Mouse (Mus musculus) kidney, postnatal 14 days (tissue): ENCODE results near the gene Barhl1.

Source experiments
- DNase-seq: peaks from one replicate; pipeline ENCODE4 v3.0.0; 2022; ENCODE audit warnings: mixed read lengths

The Barhl1 gene

GRCm38 (mm10) chr2:28916513-28916865 is at the start of gene Barhl1:
Gene Barhl1 (minus strand): TSS chr2:28916668.
- DNase-seq: no peak

DNA sequence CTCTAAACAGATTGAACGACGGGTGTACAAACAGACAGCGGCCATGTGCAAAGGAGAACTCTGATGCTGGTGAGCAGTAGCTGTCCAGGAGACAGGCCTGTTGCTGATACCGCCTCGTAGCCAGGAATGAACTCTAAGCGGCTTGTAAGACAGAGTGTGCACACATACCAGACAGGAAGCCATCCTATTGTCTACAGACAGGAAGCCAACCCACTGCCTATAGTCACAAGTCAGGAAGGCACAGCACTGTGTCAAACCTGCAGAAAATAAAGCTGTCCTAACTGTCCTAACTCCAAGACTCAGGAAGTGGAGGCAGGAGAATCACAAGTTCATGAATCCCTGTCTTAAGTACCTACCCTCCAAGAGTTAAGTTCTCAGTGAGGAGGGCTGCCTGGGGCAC is 47.1 kb upstream of the Barhl1 start:
- no peak for DNase-seq

GRCm38 (mm10) chr2:28961636-28962035 is 45.2 kb upstream of the Barhl1 start:
- no peak for DNase-seq

DNA sequence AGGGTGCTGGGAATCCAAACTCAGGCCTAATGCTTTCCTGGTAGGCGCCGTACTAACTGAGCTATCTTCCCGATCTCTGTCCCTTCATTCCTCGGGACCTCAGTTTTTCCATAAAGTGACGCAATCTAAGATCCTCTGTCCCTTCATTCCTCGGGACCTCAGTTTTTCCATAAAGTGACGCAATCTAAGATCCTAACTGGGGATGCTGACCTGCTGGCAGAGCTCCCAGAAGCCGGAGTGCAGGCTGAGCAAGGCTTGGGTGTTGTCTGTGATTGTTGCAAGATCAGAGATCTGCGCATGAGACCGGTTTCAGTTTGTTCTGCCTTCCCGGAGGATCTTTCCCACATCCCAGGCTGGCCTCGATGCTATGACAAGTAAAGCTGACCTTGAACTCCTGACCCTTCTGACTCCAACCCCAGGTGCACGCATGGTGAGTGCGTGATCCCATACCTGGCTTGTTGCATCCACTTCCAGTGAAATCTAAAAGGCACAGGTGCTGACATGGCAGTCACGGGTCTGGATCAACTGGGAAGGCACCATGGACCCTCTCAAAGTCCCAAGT is 44.6 kb upstream of the Barhl1 start:
- DNase-seq: peak; percentile 17

DNA sequence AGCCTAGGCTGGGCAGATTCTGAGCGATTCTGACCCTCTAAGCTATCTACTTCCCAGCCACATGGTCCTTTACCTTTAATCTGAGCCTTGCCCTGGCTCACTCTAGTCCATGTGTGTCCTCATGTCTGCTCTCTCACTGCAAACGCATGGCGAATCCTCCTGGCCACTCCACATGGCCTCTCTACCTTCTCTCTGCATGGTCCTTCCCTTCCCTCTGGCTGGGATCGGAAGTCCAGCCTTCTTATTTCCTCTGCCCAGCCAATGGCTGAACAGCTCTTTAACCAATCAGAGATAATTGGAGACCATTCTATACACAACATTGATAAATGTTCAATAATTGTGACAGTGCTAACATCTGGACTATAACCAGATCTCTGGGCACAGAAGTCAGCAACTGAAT is 40.4 kb upstream of the Barhl1 start:
- no peak for DNase-seq

DNA sequence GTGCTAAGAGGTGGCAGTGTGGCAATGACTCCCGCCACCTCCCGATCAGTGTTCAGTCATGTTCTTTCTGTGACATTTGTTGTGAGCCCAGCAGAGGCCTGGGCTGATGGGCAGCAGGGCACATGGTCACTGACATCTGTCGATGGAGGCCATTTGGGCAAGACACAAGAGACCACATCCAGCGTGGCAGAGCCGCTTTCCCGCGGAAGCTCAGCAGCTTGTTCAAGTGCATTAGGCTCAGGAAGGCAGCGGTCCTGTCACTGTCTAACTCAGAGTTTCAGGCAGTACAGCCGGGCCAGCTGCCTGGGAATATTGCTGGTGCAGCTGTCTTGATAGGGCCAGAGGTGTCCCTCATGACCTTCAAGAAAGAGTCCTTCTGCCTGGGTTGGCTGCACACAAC is 38.1 kb upstream of the Barhl1 start:
- DNase-seq: no peak

- no peak for DNase-seq
Observed at GRCm38 (mm10) chr2:28952981-28953380, 36.5 kb upstream of the Barhl1 start.

DNA sequence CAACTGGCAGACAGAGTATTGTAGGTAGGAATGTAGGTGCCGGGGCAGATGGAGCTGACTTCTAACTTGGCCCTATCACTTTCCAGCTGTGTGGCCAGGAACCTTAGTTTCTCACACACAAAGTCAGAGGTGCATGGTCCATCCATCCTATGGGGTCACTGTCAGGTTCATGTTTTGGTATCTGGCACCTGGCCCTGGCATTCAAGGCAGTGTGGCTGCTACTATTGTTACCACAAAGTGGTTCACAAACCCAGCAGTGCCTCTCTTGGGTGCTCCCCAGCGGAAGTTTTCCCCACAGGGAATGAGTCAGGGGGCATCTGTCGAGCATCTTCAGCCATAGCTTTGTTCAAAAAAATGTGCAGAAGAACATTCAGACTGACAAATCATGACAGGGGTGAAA is 29.8 kb upstream of the Barhl1 start:
- no peak for DNase-seq

- no peak for DNase-seq
Observed at GRCm38 (mm10) chr2:28945388-28945787, 28.9 kb upstream of the Barhl1 start.

DNA sequence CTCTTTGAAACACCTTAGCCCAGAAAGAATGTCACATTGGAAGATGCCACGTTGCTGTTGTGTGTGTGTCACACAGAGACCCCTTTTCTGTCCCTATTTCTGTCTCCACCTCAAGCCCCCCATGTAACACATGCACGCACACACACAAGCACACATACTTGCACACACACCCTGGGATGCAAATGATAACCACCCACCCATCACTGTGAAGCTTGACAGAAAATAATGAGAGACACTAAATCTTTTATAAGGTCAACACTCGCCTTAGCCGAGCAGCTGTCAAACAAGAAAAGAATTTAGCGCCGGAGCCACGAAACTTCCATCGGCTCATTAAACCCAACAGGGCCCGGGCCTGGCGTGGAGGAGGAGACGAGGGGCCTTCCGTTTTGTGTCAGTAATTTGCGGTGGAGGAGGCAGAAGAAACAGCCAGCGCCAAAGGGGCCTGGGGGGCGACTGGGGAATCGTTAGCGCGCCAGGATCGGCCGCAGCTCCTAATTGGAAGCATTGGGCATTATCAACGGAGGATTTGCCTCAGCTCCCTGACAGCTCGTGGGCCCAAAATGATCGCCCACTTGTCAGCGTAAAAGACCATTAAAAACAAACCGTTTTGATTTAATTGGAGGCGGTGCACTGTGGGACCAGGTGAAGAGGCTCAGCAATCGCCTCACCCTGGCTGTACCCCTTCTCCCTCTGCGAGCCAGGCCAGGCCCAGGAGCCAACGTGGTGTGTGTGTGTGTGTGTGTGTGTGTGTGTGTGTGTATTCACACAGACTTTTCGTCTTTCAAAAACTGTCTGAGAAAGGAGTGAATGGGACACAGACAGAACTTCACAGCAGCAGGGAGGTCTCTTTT is 27.4 kb upstream of the Barhl1 start:
- no peak for DNase-seq

GRCm38 (mm10) chr2:28938997-28939396 is 22.5 kb upstream of the Barhl1 start:
- no peak for DNase-seq

DNA sequence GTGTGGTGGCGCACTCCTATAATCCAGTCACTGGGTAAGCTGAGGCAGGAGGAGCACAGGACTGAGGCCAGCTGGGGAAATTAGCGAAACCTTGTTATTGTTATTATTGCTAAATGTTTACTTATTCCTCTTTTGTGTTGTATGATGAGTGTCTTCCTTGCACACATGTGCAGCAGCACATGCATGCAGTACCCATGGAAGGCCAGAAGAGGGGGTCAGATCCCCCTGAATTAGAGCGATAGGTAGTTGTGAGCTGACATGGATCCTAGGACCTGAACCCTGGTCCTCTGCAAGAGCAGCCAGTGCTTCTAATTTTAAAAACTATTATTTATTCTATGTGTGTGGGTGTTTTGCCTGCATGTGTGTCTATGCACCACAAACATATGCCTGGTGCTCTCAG is 14.1 kb upstream of the Barhl1 start:
- no peak for DNase-seq

- peak; percentile 61 for DNase-seq
Observed at GRCm38 (mm10) chr2:28923912-28924311, 7.4 kb upstream of the Barhl1 start.

GRCm38 (mm10) chr2:28919001-28919400 is 2.5 kb upstream of the Barhl1 start:
- DNase-seq: no peak

DNA sequence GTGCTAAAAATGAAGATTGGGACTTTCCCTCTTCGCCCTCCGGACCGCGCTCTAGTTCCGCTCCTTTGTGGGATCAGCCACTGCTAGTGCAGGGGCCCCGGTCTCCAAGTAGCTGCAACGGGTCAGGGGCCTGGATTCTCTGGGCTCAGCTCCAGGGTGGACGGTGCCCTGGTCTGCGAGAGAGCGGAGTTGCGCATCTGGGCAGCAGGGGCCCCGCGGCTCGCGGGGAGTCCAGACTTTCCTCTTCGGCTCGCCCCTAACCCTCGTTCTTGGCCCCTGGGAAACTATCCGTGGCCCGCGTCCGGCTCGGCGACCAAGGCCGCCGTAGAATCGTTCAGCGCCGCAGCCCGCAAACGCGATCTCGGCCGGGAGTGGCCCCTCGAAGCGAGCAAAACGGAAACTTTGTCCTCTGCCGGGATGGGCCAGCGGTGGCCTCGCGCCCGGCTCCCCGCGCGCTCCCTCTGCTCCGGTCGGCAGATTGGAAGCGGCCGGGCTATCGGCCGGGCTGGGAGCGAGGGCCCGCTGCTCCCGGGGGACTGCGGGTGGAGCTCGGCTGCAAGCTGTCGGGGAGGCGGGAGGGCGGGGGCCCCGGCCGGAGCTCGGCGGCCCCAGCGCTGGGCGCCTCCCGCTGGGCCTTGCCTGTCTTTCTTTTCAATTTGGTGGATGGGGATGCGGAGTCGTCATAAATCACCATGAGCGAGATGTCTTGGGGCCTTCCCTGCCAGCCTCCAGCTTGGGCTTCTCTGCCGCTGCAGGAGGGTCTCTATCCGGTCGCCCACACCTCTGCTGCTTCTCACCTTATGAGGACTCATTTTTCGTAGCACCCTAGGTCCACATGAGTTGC is 1.3 kb upstream of the Barhl1 start:
- no peak for DNase-seq

- DNase-seq: no peak
Observed at GRCm38 (mm10) chr2:28917156-28917517, 669 bp upstream of the Barhl1 start.

DNA sequence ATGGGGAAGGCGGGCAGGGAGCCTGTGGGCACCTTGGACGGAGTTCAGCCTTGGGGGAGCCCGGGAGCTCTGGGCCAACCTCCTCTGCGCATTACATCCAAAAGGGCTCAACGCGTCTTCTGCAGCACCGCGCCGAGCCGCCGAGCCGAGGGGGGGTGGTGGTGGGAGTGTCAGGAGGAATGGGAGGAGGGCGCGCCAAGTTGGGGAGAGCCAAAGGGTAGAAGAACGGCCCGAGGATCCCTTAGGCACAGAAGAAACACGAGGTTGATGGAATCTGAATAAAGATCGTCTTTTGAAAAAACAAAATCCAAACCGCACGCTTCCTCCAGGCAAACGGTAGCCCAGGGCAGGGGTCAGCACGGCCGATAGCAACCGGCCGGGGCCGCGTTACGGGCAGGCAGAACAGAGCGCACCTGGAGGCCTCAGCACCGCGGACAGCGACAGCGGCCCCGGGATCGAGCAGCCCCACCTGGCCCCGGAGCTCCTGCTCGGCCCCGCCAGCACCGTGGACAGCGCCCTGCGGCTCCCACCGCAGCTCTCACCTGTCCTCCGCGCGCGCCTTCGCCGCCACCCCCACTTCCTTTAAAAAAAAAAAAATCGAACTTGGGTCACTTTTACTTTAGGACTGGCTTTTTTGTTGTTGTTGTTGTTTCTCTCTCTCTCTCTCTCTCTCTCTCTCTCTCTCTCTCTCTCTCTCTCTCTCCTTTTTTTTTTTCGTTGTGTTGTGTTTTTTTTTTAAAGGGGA is 528 bp downstream of the Barhl1 start:
- peak; percentile 91 for DNase-seq

- no peak for DNase-seq
Observed at GRCm38 (mm10) chr2:28915104-28915738, 1.2 kb downstream of the Barhl1 start.

DNA sequence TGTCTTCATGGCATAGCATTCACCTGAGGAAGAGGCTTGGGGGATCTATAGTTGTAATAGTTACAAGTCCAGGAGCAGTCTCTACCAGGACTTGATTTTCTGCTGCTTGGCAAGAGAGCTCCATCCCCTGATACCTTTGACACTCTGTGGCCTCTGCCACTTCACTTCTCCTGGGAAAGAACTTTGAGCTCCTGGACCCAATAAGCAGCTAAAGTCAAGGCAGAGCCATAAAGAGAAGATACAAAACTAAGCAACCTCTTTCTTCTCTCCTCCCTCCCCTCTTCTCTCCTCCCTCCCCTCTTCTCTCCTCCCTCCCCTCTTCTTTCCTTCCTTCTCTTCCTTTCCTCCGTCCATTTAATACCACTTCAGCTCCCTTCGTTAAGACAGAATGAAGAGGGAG is 2.3 kb downstream of the Barhl1 start:
- DNase-seq: no peak

GRCm38 (mm10) chr2:28912961-28913360 is 3.5 kb downstream of the Barhl1 start:
- DNase-seq: no peak

DNA sequence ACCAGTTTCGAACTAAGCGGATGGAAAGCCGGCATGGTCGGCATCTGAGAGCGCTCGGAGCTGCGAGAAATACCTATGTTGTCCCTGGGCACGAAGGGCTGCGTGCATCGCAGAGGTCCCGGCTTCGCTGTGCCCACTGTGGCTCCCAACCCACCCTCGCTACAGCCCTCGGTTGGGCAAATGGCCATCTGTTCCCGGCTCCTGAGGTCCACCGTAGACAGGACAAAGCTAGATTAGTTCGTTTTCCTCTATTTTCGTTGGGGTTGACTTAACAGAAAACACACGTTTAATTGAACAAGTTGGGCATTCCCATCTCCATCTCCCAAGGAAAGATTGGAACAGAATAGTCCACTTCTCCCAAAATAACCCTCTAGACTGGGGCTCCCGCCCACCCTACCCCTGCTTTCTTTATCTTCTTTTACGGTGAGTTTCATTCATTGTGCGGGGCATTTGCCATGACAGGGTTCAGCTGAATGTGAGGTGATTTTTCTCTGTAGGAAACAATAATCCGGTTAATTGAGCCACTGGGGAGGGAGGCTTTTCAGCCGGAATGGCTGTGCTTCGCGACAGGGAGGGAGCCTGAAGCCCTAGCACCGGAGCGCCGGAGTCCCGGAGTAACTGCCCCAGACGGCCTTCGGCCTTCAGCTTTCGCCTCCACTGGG is 4.3 kb downstream of the Barhl1 start:
- no peak for DNase-seq
